Mouse (Mus musculus) liver, embryonic 11.5 days (tissue): ENCODE measurements around the gene Ap2a2. TPM values are rescaled to one million over a fixed set of nuclear protein-coding genes. Genes with fewer than 3 reads are reported as not detected.

Source experiments
- ATAC-seq: fragments of 200-750 bp; cut with Nextera tagmentation; replicated peaks from 2 replicates; pipeline ENCODE4 v1.8.0; 2017; ENCODE audit warnings: moderate number of reproducible peaks, mild to moderate bottlenecking, moderate TSS enrichment, moderate library complexity; ENCODE audit not compliant: low FRiP score
- DNase-seq: peaks from one replicate; pipeline ENCODE4 v3.0.0-alpha.2; 2017; ENCODE audit warnings: low spot score
- H3K27ac ChIP-seq: fragments of 300-500 bp; sonication (generic); 2 replicates; pipeline ENCODE4 v1.5.1; 2014; ENCODE audit warnings: mild to moderate bottlenecking, low read depth, low read length, control low read depth
- H3K27me3 ChIP-seq: fragments of 300-500 bp; sonication (generic); replicated peaks from 2 replicates; pipeline ENCODE4 v1.6.1; 2014; ENCODE audit warnings: low read length, mixed read lengths; ENCODE audit not compliant: control insufficient read depth, insufficient read depth
- H3K36me3 ChIP-seq: fragments of 300-500 bp; sonication (generic); 2 replicates; pipeline ENCODE4 v1.6.1; 2014; ENCODE audit warnings: mild to moderate bottlenecking, low read length, moderate library complexity, mixed read lengths; ENCODE audit not compliant: control insufficient read depth, insufficient read depth
- H3K4me1 ChIP-seq: fragments of 300-500 bp; sonication (generic); replicated peaks from 2 replicates; pipeline ENCODE4 v1.6.1; 2014; ENCODE audit warnings: low read length, mixed read lengths; ENCODE audit not compliant: control insufficient read depth, insufficient read depth
- H3K4me2 ChIP-seq: fragments of 300-500 bp; sonication (generic); 2 replicates; pipeline ENCODE4 v1.6.1; 2014; ENCODE audit warnings: mild to moderate bottlenecking, control low read depth, moderate library complexity
- H3K4me3 ChIP-seq: fragments of 300-500 bp; sonication (generic); 2 replicates; pipeline ENCODE4 v1.5.1; 2014; ENCODE audit warnings: low read depth, low read length, control low read depth
- H3K9ac ChIP-seq: fragments of 300-500 bp; sonication (generic); 2 replicates; pipeline ENCODE4 v1.6.1; 2014; ENCODE audit warnings: low read depth, low read length, control low read depth
- H3K9me3 ChIP-seq: fragments of 300-500 bp; sonication (generic); 2 replicates; pipeline ENCODE4 v1.6.1; 2016; ENCODE audit warnings: low read length, inconsistent platforms, mixed read lengths; ENCODE audit not compliant: control insufficient read depth
- WGBS: fragments of 180-500 bp; shearing (Covaris S2); extraction: QIAGEN DNeasy Blood & Tissue Kit; methylation state at CpG from one replicate; pipeline ENCODE4 v1.1.7; 2014; 5-methylcytosine and 5-hydroxymethylcytosine counted together
- polyA plus RNA-seq: library from polyadenylated mRNA; unstranded; fragments of >200 nt; fragmentation: Nextera tagmentation; extraction: Ambion mirVana; gene quantifications from 2 replicates; pipeline ENCODE4 v1.2.1, GENCODE M21; 2014

The Ap2a2 gene
- polyA plus RNA-seq, 1 experiment from 2014 or later = 94.4 TPM

- WGBS = 92% methylated on average over 6 of the region's 6 CpGs
- no peak for DNase-seq
- Histone ChIP-seq H3K9ac (no peak overlapping the region), H3K27ac (no peak overlapping the region), H3K9me3 (no peaks in the 10 kb centered on the region), H3K4me2 (no peak overlapping the region), H3K36me3 (peaks cover 28% of the 10 kb centered on the region), H3K4me1 (0 out of 2 replicates have a peak, but pooled peaks cover 2% of the 10 kb centered on the region), H3K27me3 (no peaks in the 10 kb centered on the region), H3K4me3 (no peak overlapping the region)
- no peak for ATAC-seq
Measured at GRCm38 (mm10) chr7:141593056-141593455, 31.1 kb downstream of the Ap2a2 start.

GRCm38 (mm10) chr7:141596971-141597370 lies 35.0 kb downstream of the Ap2a2 start:
- Histone ChIP-seq H3K27me3 (no peaks in the 10 kb centered on the region), H3K9ac (no peak overlapping the region), H3K9me3 (no peaks in the 10 kb centered on the region), H3K4me3 (no peak overlapping the region), H3K36me3 (peaks cover 28% of the 10 kb centered on the region), H3K27ac (no peak overlapping the region), H3K4me1 (no peaks in the 10 kb centered on the region), H3K4me2 (no peak overlapping the region)
- DNase-seq (no peak), ATAC-seq (no peak)
- 85% methylated on average over 1 of the region's 1 CpGs for WGBS

GRCm38 (mm10) chr7:141597563-141597962 lies 35.6 kb downstream of the Ap2a2 start:
- DNase-seq = no peak
- peaks cover 34% of the 10 kb centered on the region for H3K36me3 ChIP-seq

GRCm38 (mm10) chr7:141607717-141608116 lies 45.7 kb downstream of the Ap2a2 start:
- ATAC-seq = no peak
- Histone ChIP-seq H3K27ac (no peak overlapping the region), H3K27me3 (no peaks in the 10 kb centered on the region), H3K4me1 (no peaks in the 10 kb centered on the region), H3K36me3 (peaks cover 41% of the 10 kb centered on the region; the same call in 1 of the 2 replicates), H3K4me2 (no peak overlapping the region), H3K9me3 (no peaks in the 10 kb centered on the region), H3K9ac (no peak overlapping the region), H3K4me3 (no peak overlapping the region)
- DNase-seq = no peak
- 88% methylated on average over 4 of the region's 4 CpGs for WGBS

More at GRCm38 (mm10) chr7:141597563-141597962, 35.6 kb downstream of the Ap2a2 start:
- H3K4me2 ChIP-seq = no peak overlapping the region
- no peak overlapping the region for H3K27ac ChIP-seq
- H3K9ac ChIP-seq = no peak overlapping the region
- no peak for ATAC-seq
- no peaks in the 10 kb centered on the region for H3K9me3 ChIP-seq
- 93% methylated on average over 6 of the region's 6 CpGs for WGBS
- no peaks in the 10 kb centered on the region for H3K27me3 ChIP-seq
- no peak overlapping the region for H3K4me3 ChIP-seq
- no peaks in the 10 kb centered on the region for H3K4me1 ChIP-seq

GRCm38 (mm10) chr7:141609719-141610514 lies 47.9 kb downstream of the Ap2a2 start:
- Histone ChIP-seq H3K4me2 (no peak overlapping the region), H3K4me1 (peaks cover 17% of the 10 kb centered on the region), H3K9me3 (no peaks in the 10 kb centered on the region), H3K9ac (no peak overlapping the region), H3K27me3 (no peaks in the 10 kb centered on the region), H3K27ac (no peak overlapping the region), H3K4me3 (no peak overlapping the region), H3K36me3 (peaks cover 45% of the 10 kb centered on the region; the same call in 1 of the 2 replicates)
- ATAC-seq (no peak), DNase-seq (no peak)
- 86% methylated on average over 11 of the region's 11 CpGs for WGBS

- Histone ChIP-seq H3K4me1 (peaks cover 17% of the 10 kb centered on the region), H3K4me2 (no peak overlapping the region), H3K9me3 (no peaks in the 10 kb centered on the region), H3K9ac (no peak overlapping the region), H3K27me3 (no peaks in the 10 kb centered on the region), H3K36me3 (peaks cover 37% of the 10 kb centered on the region; the same call in 1 of the 2 replicates), H3K27ac (no peak overlapping the region), H3K4me3 (no peak overlapping the region)
- DNase-seq = no peak
- 88% methylated on average over 8 of the region's 8 CpGs for WGBS
- ATAC-seq = no peak
Measured at GRCm38 (mm10) chr7:141611711-141612370, 49.9 kb downstream of the Ap2a2 start.

GRCm38 (mm10) chr7:141612371-141612760 lies 50.4 kb downstream of the Ap2a2 start:
- Histone ChIP-seq H3K4me3 (no peak overlapping the region), H3K36me3 (peaks cover 37% of the 10 kb centered on the region; the same call in 1 of the 2 replicates), H3K9ac (no peak overlapping the region), H3K4me2 (no peak overlapping the region), H3K4me1 (peaks cover 17% of the 10 kb centered on the region), H3K27ac (no peak overlapping the region), H3K9me3 (no peaks in the 10 kb centered on the region), H3K27me3 (no peaks in the 10 kb centered on the region)
- WGBS = 88% methylated on average over 18 of the region's 18 CpGs
- ATAC-seq (no peak), DNase-seq (no peak)

- no peak overlapping the region for H3K27ac ChIP-seq
- H3K27me3 ChIP-seq = no peaks in the 10 kb centered on the region
- no peak overlapping the region for H3K9ac ChIP-seq
- H3K36me3 ChIP-seq = peaks cover 37% of the 10 kb centered on the region; the same call in 1 of the 2 replicates
- no peak for ATAC-seq
- peaks cover 17% of the 10 kb centered on the region for H3K4me1 ChIP-seq
- no peak for DNase-seq
- no peaks in the 10 kb centered on the region for H3K9me3 ChIP-seq
- no peak overlapping the region for H3K4me3 ChIP-seq
- no peak overlapping the region for H3K4me2 ChIP-seq
- WGBS = 73% methylated on average over 13 of the region's 13 CpGs
Measured at GRCm38 (mm10) chr7:141612791-141613190, 50.8 kb downstream of the Ap2a2 start.
